Mouse (Mus musculus): ENCODE results near the gene Adora1.

Gene Adora1

DNA sequence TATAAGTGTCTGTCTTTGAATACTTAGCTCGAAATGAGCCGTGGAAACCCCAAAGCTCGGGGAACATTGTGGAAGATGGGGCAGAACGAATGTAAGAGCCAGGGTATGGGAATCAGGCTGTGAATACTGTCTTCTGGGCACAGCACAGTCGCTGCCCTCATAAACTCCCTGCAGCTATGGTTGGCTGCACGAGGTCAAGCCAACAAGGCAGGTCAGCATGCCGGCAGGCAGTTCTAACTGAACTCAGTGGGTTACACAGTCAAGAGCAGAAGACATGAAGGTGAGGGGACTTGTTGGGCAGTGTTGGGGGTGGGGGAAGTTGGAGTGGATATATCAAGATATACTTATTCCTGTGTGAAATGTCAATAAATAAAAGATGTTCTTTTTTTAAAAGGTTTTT is 20.2 kb downstream of the Adora1 start:
- no peak for DNase-seq

DNA sequence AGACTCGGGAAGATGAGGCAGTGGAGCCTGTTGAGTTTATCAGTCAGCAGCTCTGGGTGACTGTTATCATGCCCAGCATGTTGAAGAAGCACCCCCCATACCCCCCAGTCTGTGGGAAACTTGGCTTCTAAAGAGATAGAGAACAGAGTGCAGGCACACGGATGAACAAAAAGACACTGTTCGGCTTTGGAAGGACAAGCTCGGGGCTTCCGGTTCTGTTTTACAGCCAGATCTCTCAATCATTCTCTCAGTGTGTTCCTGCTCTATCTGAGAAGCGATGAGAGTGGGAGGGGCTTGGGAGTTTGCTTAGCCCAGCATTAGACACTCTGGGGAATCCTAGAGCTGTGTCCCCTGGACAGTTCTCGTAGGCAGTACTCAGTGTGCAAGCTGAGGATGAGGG is 21.8 kb downstream of the Adora1 start:
- no peak for DNase-seq

DNA sequence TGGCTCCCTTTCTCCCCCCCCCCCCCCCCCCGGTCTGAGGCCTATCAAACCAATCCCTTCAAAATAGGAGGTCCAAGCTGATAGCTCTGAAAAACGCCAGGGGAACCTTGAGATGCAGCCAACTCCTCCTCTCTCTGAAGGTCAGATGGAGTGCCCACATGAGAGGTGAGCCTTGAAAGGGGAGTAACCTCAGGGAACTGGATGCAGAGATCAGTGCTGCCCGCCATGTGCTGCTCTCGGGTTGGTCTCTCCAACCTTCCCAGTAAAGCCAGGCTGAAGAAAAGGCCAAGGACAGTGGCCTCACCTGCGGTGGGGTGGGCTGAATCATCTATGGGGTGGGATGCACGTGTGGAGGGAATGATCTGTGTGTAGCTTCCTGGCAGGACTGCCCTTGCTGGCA is 22.9 kb downstream of the Adora1 start:
- DNase-seq = no peak

DNA sequence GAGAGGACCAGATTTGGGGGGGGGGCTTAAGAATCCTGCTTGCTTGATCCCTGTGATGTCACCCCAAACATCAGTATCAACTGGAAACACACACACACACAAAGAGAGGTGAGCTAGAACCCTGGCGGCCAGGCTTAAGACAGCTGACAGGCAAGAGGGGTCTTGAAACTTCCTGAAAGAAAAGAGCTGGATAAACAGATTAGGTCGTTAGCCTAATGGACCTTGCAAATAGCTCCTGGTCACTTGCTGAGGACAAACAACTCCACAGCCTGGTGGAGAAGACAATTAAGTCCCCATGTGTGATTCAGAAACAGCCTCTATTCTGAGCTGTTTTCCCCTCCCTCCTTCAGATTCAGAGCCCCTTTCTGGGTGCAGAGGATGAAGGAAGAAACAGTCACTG is 23.6 kb downstream of the Adora1 start:
- DNase-seq = no peak

DNA sequence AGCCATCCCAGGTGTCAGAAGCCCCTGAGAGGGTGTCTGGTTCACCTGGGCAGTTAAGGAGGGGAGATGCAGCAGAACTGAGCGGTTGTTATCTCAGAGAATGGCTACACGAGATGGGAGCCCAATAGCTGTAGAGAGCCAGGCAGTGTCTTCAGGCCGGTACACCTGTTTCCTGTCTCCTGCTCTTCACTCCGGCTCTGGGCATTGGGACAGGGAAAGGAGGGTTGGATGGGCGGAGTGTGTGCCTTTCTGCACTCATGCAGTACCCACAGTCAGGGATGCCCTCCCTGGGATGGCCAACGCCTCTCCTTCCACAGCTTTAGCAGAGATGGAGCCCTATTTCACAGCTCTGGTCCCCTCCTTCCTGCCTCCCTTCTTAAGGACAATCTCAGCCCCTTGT is 24.2 kb downstream of the Adora1 start:
- no peak for DNase-seq

DNA sequence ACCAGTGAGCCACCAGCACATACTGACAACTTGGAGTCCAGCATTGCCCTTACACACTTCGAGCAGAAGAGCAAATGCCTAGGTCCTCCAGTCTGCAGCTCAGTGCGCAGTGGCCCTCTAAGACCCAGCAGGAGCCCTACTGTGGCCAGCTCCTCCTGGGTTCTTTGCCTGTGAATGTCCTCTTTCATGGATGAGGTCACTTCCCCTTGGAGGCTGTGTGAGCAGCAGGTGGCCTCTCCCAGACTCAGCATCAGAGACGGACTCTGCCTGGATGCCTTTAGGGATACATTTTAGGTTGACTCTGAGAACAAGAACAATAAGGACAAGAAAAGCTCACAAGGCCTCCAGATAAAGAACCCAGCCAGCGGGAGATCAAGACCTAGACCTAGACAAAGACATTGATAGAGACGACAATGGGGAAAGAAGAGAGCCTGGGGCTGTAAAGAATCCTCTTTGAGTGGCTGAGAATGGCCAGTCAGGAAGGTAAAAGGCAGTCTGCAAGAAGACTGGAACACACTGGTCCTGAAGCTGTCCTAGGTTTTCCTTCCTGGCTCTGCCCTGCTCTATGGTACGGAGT is 25.0 kb downstream of the Adora1 start:
- DNase-seq = no peak

DNA sequence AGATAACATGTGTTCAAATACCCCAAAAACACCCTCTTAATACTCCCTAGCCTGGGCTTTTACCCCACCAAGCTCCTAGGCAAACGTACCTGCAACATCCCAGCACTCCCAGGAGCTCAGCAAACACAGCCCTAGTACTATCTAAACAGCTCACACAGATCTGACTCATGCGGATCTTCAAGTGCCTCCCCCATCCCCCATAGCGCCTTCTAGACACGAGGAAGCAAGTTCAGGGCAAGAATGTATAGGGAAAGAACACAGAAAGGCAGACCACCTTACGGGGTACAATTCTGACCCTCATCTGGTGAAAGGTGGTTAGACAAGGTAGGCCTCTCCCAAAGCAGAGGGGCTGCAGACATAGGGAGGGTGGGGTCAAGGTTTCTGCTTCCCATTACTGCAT is 29.1 kb downstream of the Adora1 start:
- DNase-seq = no peak

DNA sequence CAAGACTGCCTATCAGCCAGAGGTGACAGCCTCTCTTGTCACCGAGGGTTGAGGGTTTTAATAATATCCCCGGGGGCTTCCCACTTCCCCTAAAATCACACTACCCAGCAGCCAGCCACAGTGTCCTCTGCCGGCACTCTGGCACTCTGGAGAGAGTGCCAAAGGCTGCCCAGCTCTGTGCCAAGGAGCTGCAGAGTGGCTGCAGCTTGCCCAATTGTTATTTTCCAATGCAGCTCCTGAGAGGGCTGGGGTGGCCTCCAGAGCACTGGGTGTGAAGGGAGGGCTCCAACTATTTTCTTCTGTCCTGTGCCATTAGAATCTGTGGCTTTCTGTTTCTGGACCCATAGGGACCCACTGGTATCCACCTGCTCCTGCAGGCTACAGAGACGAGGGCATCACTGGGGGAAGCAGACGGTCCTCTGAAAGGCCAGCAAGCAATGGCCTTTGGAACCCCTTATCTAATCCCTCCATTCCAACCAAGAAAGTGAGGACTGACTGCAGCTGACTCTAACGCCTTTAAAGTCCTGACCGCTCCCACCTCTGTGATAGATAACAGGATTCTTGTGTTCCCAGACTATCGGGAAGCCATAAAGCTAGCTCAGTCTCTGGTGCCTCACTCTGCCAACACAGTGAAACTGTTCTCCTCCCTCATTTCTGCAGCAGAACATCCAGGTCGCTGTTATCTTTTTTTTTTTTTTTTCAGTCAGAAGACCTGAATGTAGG is 29.8 kb downstream of the Adora1 start:
- no peak for DNase-seq

DNA sequence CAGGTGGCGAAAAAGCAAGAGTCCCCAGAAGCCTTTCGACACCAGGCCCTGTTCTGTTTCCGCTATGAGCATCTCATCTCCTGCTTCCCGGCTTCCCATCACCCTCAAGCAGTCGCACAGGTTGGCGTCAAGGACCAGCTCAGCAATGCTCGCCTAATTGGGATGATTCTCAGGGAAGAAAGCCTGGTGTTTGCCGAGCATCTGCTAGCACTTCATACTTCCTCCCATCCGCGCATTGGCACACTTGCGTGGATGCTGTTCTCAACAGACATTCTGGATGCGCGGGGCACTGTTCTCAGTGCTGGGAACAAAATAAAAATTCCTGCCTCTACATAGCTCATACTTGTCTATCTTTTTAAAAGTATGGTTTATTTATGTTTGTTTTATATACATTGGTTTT is 31.0 kb downstream of the Adora1 start:
- no peak for DNase-seq

DNA sequence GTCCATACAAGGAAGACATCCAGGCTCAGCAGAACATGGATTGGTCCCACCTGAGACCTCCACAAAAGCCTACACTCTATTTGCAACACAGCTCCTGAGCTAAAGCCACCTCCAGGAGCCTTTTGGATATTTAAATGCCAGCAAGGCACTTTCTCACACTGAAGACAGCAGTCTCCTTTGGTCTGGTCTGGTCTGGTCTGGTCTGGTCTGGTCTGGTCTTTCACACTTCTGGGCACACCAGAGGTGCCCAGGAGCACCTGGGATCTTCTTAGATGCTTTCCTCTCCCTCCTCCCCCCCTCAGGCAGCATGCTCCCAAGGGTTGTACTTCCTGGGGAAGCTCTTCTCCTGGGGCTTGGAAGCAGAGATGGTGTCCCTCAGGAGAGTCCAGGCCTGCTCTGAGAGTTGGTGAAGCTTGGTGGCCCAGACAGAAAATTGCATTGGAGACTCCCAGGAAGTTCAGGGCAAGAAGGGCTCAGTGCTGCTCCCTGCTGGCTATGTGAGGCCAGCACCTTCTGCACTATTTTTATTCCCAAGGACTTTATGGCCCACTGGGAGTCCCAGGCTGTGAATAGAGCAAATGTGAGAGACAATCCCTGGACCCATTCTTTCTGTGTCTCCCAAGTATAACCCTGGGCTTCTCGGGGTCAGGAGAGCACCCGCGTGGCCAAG is 33.3 kb downstream of the Adora1 start:
- peak; percentile 25 for DNase-seq

DNA sequence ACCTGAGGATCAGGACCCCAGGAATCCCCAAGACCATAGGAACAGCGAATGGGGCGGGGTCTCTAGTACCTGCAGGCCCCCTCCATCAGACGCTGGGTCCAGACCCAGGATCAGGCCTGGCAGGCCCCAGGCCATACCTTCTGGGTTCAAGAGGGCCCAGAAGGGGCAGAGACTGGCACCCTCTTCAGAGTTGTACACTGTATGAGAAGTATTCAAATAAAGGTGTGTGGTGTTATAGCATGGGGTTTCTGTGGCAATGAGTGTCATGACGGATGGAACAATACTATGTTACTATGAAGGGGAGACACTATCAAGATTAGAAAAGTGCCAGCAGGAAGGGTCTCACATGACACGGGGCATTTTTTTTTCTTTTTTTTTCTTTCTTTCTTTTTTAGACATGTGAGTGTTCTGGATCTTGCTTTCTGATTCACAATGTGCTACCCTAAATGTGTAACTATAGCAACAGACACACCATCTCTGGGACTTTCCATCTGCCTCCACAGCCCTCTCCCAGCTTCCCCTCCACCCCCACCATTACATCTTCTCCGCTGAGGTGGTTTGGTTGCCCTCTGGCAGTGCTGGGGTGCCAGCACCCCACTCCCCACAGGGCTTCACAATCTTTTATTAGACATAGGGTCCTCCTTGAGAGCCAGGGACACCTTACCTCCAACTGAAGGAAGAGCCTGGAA is 34.1 kb downstream of the Adora1 start:
- no peak for DNase-seq

DNA sequence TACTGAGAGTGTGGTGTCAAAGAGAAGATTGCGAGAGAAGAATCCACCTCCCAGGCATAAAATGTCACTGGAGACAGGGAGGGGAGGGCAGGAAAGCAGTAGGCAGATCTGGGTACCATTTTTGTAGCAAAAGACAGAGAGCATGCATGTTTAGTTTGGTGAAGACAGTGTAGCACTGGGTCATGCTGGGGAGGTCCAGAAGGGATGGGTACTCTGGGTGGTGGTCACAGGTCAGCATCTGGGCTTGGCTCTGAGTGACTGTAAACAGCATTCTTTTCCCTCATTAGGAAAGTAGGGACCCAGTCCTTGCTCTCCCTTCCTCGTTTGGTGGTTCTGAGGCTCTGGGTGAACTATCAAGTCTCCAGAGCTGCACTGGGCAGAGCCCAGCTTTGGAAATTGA is 34.8 kb downstream of the Adora1 start:
- no peak for DNase-seq

DNA sequence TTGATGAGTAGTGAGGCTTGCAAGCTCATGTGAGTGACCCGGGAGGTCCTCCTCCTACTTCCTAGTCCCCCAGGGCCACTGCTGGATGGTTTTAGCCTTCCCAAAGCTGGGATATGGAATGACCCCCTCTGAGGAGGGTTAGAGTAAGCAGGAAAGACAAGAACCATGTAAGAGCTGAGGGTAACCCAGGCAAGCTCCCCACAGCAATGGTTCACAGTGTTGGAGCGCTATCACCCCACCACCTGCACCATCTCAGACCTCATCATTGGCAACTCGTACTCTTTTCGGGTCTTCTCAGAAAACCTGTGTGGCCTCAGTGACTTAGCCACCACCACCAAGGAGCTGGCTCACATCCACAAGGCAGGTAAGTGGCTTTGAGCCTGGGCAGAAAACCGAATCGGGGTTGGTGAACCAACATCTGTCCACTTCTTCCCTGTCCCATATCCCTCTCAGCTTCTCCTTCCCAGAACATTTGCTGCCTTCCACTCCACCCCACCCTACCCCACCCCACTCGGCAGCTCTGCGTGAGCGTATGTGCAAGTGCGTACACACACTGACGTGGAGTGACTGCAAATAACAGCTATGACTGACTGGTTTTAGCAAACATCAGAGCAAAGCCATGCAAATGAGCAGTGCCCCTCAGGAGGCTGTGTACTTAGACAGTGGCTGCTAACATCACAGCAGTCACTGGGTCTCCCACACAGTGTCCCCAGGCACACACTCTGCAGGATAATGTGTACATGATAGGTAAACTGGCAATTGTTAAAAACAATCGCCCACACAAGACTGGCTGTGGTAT is 36.8 kb downstream of the Adora1 start:
- DNase-seq = no peak

DNA sequence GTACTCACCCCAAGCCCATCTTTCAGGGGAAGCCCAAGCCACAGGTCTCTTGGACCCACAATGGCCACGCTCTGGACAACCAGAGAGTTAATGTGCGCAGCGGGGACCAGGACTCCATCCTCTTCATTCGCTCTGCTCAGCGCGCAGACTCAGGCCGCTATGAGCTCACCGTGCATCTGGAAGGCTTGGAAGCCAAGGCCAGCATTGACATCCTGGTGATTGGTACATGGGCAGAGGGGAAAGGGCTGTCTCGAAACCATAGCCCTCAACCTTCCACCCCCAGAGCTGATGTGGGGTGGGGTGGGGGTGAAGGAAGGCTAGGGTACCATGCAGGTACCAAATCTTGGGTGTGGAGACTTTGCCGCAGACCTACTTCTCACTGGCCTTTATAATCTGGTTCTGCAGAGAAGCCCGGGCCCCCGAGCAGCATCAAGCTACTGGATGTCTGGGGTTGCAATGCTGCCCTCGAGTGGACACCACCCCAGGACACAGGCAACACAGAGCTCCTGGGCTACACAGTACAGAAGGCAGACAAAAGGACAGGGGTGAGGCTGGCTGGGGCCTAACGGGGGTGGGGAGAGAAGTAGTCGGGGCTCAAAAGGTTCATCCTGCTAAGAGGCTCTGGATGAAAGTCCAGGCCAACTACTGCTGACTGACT is 37.8 kb downstream of the Adora1 start:
- DNase-seq = no peak

DNA sequence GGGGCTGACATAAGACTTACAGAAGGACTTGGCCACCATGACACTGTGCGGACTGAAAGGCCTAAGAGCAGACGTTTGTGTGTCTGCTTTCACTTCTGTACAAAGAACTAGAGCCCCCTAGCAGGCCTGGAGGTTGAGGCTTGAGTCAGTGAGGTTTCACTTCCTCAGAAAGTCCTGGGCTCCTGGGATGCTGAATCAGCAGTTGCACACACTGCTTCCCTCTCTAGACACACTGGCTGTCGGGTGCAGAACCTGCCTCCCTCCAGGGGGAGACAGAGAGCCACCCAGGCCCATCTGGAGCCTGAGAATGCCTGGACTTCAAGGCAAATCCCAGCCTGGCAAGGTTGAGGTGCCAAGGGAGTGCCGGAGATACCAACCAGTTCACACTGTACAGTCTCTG is 38.8 kb downstream of the Adora1 start:
- DNase-seq = peak; percentile 54

DNA sequence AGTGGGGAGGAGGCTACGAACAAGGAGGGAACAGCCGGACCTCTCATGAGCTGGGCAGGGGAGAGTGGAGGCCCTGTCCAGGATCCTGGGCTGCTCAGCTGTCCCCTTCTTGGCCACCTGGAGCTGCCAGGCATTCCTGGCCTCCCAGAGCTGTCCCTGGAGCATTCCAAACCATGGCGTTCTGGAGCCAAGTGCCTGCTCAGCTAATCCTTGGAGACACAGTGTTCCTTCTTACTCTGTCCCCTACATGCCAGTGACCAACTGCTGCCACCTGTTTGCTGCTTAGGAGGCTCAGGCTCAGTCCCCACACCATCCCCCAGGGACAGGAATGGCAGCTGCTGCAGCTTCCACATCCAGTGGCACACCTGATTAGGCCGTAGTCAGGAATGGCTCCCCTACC is 39.3 kb downstream of the Adora1 start:
- no peak for DNase-seq

DNA sequence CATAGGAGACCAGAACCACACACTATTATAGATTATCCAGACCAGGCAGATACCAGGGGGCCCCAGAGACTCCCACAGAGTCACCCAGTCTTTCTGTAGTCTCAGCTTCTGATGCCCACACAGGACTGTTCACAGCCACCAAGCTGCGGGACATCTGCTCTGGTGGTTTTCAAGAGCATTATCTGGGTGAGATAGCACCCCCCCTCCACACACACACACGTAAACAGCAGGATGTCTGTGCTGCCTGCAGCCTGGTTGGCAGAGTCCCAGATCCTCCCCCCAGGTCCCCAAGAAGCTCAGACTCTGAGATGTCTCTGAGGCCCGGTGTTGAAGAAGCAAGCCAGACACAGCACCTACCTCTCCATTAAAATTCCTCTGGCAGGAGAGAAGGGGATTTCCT is 39.7 kb downstream of the Adora1 start:
- peak; percentile 4 for DNase-seq

DNA sequence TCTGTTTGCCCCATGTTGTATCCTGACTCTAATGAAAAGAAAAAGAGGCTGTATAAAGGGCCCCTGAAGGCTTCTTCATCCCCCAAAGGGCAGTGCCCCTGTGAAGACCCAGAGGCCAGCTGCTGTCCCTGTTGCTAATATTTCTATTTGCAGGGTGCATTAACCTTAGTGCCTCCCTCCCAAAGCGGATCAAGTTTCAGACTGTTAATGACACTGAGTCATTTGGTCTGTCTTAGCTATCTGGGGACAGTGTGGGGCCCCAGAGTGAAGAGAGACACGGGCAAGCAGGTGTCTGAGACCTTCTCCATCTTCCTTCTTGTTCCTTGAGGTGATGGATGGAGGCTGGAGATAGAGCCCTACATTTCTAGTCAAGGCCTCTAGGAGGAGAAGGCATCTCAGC is 40.1 kb downstream of the Adora1 start:
- no peak for DNase-seq

DNA sequence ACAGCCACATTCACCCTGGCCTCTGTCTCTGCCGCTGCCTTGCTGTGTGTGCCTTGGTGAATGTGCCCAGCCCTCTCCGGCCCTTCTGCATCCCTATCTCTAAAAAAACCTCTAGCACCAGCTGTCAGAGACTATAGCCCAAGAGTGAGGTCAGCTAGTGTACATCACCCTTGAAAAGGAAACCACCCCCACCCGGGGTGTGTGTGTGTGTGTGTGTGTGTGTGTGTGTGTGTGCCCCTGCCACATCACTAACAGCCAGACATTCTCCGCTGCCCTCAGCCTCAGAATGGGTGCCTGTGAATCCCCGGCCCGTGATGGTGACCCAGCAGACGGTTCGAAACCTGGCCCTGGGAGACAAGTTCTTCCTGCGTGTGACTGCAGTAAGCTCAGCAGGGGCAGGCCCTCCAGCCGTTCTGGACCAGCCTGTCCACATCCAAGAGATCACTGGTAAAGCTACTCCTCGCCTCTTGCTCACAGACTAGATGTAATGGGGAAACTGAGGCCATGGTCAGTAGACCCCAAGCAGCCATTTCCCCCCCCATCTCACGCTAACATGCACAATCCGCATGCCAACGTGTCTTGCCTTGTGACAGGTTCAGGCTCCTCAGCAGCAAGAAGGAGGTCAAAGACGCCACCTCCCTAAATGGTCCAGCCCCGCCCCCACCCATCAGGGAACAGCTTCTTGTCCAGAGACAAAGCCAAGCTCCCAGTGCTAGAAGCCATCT is 40.8 kb downstream of the Adora1 start:
- no peak for DNase-seq

DNA sequence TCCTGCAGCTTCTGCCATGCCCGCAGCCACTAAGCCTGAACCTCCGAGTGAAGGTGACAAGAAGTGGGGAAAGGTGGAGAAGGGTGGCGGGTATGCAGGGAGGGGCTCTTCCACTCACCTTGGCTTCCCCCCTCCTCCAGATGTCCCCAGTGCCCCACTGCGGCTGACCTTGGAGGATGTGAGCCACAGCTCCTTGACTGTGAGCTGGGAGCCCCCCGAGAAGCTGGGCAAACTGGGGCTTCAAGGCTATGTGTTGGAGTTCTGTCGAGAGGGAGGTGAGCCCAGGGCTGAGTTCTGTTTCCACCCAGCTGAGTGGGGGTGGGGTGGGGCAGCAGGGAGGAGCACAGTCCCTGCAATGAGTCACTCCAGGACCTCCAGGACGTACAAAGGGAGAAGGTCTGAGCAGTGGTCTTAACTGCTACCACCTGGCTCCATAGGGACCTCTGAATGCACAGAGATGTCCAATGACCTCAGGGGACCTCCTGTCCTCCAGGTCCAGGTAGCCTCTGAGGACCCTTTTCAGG is 41.5 kb downstream of the Adora1 start:
- no peak for DNase-seq

DNA sequence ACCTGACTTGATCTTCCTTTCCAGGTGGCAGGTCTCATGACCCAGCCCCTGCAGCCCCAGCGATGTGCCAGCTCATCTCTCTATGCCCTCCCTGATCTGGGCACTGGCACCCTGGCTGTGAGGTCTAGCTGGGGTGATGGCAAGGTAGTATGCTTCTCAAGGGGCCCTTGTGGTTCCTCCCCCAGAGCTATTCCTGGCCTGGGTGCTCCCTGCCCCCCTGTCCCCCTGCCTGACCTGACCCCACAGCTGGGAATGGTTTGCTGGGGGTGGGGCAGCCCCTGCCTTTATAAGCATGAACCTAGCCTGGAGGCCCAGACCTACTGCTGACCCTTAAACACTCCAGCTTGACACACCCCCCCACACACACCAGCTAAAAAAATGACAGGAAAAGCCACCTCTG is 42.1 kb downstream of the Adora1 start, which contains the start of gene Mybph:
TSS of gene Mybph (plus strand) at position 323 of the 400 bp plus-strand sequence.
- no peak for DNase-seq
